Mouse (Mus musculus): ENCODE measurements around the gene Thrap3.

Gene Thrap3

GRCm38 (mm10) chr4:126137773-126138172 is 64.8 kb downstream of the Thrap3 start:
- DNase-seq, result no peak

DNA sequence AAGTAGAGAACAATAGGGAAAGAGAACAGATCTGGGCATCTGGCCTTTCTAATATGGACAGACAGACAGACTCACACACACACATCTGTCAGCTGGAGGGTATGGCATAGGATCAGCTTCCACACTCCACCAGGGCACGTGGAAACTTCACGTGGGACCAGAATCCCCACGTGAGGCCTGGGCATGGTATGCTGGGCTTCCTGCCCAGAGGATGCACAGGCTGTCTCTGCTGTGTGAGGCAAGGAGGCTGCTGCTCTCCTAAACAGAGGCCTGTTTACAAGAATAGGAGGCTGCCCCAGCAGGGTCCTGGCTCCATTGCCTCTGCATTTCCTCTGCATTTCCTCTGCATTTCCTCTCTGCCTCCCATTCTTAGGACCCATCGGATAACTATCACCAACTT is 67.9 kb downstream of the Thrap3 start:
- no peak for DNase-seq

GRCm38 (mm10) chr4:126134236-126134635 is 68.3 kb downstream of the Thrap3 start:
- no peak for DNase-seq

GRCm38 (mm10) chr4:126132636-126133264 is 69.8 kb downstream of the Thrap3 start:
- DNase-seq, result no peak

DNA sequence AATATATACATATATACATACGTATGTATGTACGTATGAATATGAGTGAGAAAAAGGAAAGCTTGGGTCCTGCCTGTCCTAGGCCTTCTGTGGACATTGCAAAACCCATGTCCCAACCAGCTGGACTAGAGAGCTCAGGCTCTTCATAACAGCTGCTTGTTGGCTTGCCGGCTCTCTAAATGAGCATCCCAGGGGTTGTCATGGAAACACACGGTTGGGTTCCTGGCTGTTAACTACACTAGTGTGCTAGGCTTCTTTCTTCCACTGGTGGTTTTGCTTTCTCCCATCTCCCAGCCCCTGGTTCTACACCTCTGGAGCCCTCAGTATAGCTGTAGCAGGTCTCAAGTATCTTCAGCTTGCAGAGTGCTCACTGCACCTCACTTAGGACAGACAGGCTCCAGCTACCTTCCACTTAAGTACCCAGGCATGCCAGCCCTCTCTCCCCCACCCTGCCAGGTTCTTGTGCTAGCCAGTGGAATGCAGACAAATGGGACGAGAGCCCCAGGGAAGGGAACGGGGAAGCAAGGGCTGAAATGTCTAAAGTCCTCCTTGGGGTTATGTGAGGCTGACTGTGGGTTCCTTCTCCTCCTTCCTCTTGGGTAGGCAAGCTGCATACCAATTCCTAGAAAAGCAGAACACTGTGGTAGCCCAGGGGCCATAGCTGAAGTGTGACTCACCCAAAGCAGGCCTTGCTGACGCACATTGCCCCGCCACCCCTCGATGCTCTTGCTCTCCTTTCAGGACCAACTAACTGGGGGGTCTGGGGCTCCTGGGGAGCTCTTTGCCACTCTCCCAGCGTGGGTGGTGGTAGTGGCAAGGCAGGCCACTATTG is 71.1 kb downstream of the Thrap3 start:
- no peak for DNase-seq

DNA sequence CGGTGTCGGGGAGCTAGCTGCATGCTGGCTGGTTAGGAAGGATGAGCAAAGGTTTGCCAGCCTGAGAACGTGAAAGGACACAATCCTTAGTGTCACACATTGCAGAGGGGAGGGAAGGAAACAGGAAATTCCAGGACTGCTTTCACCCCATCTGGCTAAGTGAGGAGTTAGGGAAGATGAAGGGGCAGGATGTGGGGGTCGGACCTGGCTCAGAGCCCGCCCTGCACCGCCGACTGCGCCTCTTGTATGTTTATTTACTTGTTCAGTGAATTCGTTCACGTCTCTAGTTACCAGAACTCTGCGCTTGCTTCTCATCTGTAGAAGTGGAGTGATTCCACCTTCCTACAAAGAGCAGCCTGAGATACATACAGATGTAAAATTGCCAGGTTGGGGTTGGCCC is 72.1 kb downstream of the Thrap3 start:
- DNase-seq, result no peak

GRCm38 (mm10) chr4:126123309-126124040 is 79.1 kb downstream of the Thrap3 start:
- DNase-seq, result no peak

- no peak for DNase-seq
Measured at GRCm38 (mm10) chr4:126120506-126120905, 82.1 kb downstream of the Thrap3 start.

- DNase-seq, result no peak
Measured at GRCm38 (mm10) chr4:126120052-126120451, 82.5 kb downstream of the Thrap3 start.

GRCm38 (mm10) chr4:126119051-126119450 is 83.5 kb downstream of the Thrap3 start:
- DNase-seq, result no peak

DNA sequence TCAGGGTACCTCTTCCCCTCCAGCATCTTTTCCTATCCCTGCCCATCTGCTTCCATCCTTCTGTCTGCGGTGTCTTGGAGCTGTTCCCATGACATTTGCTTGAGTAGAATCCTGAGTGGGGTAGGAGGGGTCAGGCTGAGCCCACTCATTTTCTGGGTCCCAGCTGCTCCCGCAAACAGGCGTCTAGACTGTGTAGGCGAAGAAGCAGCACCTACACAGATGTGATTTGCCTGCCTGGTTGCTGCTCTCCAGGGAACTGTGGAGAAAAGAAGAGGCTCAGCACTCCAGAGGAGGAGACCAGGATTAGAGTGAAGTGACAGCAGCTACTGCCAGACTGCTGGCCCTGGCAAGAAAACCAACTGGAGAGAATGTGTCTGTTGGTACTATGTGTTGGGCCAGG is 83.9 kb downstream of the Thrap3 start:
- DNase-seq, result no peak

GRCm38 (mm10) chr4:126117116-126117515 is 85.4 kb downstream of the Thrap3 start:
- DNase-seq, result no peak

DNA sequence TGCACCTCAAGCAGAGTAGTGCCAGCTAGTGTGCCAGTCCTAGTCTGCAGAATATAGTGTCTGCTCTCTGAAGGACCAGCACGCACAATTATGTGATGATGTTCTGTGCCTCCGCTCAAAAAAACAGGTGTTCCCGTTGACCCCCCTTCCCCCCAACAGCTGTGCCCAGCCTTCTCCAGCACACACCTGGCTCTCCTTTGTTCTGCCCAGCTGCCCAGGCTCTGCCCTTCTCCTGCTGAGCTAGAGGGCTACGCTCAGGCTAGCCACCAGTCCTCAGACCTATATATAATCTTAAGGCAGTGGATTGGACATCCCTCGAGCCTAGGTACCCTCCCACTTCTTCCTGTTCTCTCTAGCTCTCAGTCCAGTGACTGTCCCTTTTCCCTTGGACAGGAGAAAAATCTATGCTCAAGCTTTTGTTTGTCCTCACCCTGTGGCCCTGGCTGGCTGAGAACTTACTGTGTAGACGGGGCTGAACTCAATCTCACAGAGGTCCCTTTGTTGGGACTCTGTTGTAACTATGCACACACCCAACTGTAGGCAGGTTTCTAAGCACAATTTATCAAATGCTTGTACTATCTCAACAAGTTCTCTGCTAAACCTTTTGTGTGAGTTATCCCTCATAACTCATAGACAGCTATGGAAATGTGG is 86.6 kb downstream of the Thrap3 start:
- DNase-seq, result no peak

GRCm38 (mm10) chr4:126115411-126115810 is 87.1 kb downstream of the Thrap3 start:
- no peak for DNase-seq

All from thymus, postnatal 4 days (tissue).